Mouse (Mus musculus): ENCODE data around the gene Magi2. TPM values are rescaled to one million over a fixed set of nuclear protein-coding genes. Genes with fewer than 3 reads are reported as not detected.
A peak's percentile ranks its signal among the peaks of the same experiment; 100 is the strongest.

The Magi2 gene
- polyA plus RNA-seq, 1 experiment from 2014 or later = 15.2 TPM

GRCm38 (mm10) chr5:19895893-19896292 lies 669.1 kb downstream of the Magi2 start:
- no peak overlapping the region for H3K4me3 ChIP-seq (ENCODE audit: low read length)
- H3K4me1 ChIP-seq (ENCODE audit: insufficient read depth, low read length) = no peaks in the 10 kb centered on the region
- H3K27me3 ChIP-seq (ENCODE audit: insufficient read depth, low read length) = no peaks in the 10 kb centered on the region
- no peak overlapping the region for H3K27ac ChIP-seq (ENCODE audit: low read length)
- H3K36me3 ChIP-seq (ENCODE audit: insufficient read depth, low read length) = no peaks in the 10 kb centered on the region
- ATAC-seq (ENCODE audit: low FRiP score, low TSS enrichment) = no peak
- no peak overlapping the region for H3K4me2 ChIP-seq (replicated peaks; ENCODE audit: low read depth, low read length)
- no peaks in the 10 kb centered on the region for H3K9me3 ChIP-seq (ENCODE audit: low read length)
- 74% methylated on average over 6 of the region's 6 CpGs for WGBS
- no peak overlapping the region for H3K9ac ChIP-seq (replicated peaks; ENCODE audit: low read length)

GRCm38 (mm10) chr5:19901625-19902024 lies 674.8 kb downstream of the Magi2 start:
- no peaks in the 10 kb centered on the region for H3K36me3 ChIP-seq (ENCODE audit: insufficient read depth, low read length)

GRCm38 (mm10) chr5:19906636-19907035 lies 679.8 kb downstream of the Magi2 start:
- H3K4me3 ChIP-seq (ENCODE audit: low read length) = no peak overlapping the region
- H3K27me3 ChIP-seq (ENCODE audit: insufficient read depth, low read length) = peaks cover 30% of the 10 kb centered on the region
- H3K36me3 ChIP-seq (ENCODE audit: insufficient read depth, low read length) = no peaks in the 10 kb centered on the region
- no peaks in the 10 kb centered on the region for H3K9me3 ChIP-seq (ENCODE audit: low read length)
- ATAC-seq (ENCODE audit: low FRiP score, low TSS enrichment) = no peak
- WGBS = 84% methylated on average over 4 of the region's 4 CpGs
- H3K4me2 ChIP-seq (replicated peaks; ENCODE audit: low read depth, low read length) = no peak overlapping the region
- no peak overlapping the region for H3K9ac ChIP-seq (replicated peaks; ENCODE audit: low read length)
- H3K27ac ChIP-seq (ENCODE audit: low read length) = no peak overlapping the region
- peaks cover 15% of the 10 kb centered on the region; the same call in 1 of the 2 replicates for H3K4me1 ChIP-seq (ENCODE audit: insufficient read depth, low read length)

More at GRCm38 (mm10) chr5:19901625-19902024, 674.8 kb downstream of the Magi2 start:
- Histone ChIP-seq H3K4me2 (replicated peaks; ENCODE audit: low read depth, low read length) (no peak overlapping the region), H3K27me3 (ENCODE audit: insufficient read depth, low read length) (peaks cover 3% of the 10 kb centered on the region; the same call in 1 of the 2 replicates), H3K9me3 (ENCODE audit: low read length) (no peaks in the 10 kb centered on the region), H3K27ac (ENCODE audit: low read length) (no peak overlapping the region), H3K4me3 (ENCODE audit: low read length) (no peak overlapping the region), H3K4me1 (ENCODE audit: insufficient read depth, low read length) (no peaks in the 10 kb centered on the region), H3K9ac (replicated peaks; ENCODE audit: low read length) (no peak overlapping the region)
- WGBS = 75% methylated on average over 8 of the region's 8 CpGs
- no peak for ATAC-seq (ENCODE audit: low FRiP score, low TSS enrichment)

- Histone ChIP-seq H3K4me2 (replicated peaks; ENCODE audit: low read depth, low read length) (peak overlapping the region; percentile 60), H3K9me3 (ENCODE audit: low read length) (no peaks in the 10 kb centered on the region), H3K27ac (ENCODE audit: low read length) (no peak overlapping the region), H3K36me3 (ENCODE audit: insufficient read depth, low read length) (no peaks in the 10 kb centered on the region), H3K9ac (replicated peaks; ENCODE audit: low read length) (peak overlapping the region; percentile 51), H3K4me3 (ENCODE audit: low read length) (peak overlapping the region; percentile 44), H3K4me1 (ENCODE audit: insufficient read depth, low read length) (peaks cover 15% of the 10 kb centered on the region; the same call in 1 of the 2 replicates), H3K27me3 (ENCODE audit: insufficient read depth, low read length) (peaks cover 30% of the 10 kb centered on the region)
- ATAC-seq (ENCODE audit: low FRiP score, low TSS enrichment) = peak; percentile 27; the same call in 1 of the 2 replicates
- WGBS = 5% methylated on average over 12 of the region's 12 CpGs
Observed at GRCm38 (mm10) chr5:19907381-19907982, 680.6 kb downstream of the Magi2 start.

GRCm38 (mm10) chr5:19907983-19908705 lies 681.3 kb downstream of the Magi2 start:
- peak; percentile 39; the same call in 1 of the 2 replicates for ATAC-seq (ENCODE audit: low FRiP score, low TSS enrichment)
- no peaks in the 10 kb centered on the region for H3K36me3 ChIP-seq (ENCODE audit: insufficient read depth, low read length)
- 5% methylated on average over 16 of the region's 16 CpGs for WGBS
- peak overlapping the region; percentile 51 for H3K9ac ChIP-seq (replicated peaks; ENCODE audit: low read length)
- peaks cover 30% of the 10 kb centered on the region for H3K27me3 ChIP-seq (ENCODE audit: insufficient read depth, low read length)
- peaks cover 15% of the 10 kb centered on the region; the same call in 1 of the 2 replicates for H3K4me1 ChIP-seq (ENCODE audit: insufficient read depth, low read length)
- no peaks in the 10 kb centered on the region for H3K9me3 ChIP-seq (ENCODE audit: low read length)
- peak overlapping the region; percentile 44 for H3K4me3 ChIP-seq (ENCODE audit: low read length)
- peak overlapping the region; percentile 60 for H3K4me2 ChIP-seq (replicated peaks; ENCODE audit: low read depth, low read length)
- H3K27ac ChIP-seq (ENCODE audit: low read length) = no peak overlapping the region

GRCm38 (mm10) chr5:19908706-19909060 lies 681.8 kb downstream of the Magi2 start:
- H3K4me3 ChIP-seq (ENCODE audit: low read length) = peak overlapping the region; percentile 44
- H3K9me3 ChIP-seq (ENCODE audit: low read length) = no peaks in the 10 kb centered on the region
- H3K36me3 ChIP-seq (ENCODE audit: insufficient read depth, low read length) = no peaks in the 10 kb centered on the region
- peaks cover 30% of the 10 kb centered on the region for H3K27me3 ChIP-seq (ENCODE audit: insufficient read depth, low read length)
- H3K27ac ChIP-seq (ENCODE audit: low read length) = no peak overlapping the region
- 0 out of 2 replicates have a peak overlapping the region, but pooled peaks have one; percentile 20 for H3K9ac ChIP-seq (replicated peaks; ENCODE audit: low read length)
- peak overlapping the region; percentile 60 for H3K4me2 ChIP-seq (replicated peaks; ENCODE audit: low read depth, low read length)
- no peak for ATAC-seq (ENCODE audit: low FRiP score, low TSS enrichment)
- WGBS = 1% methylated on average over 5 of the region's 5 CpGs
- H3K4me1 ChIP-seq (ENCODE audit: insufficient read depth, low read length) = peaks cover 15% of the 10 kb centered on the region; the same call in 1 of the 2 replicates

GRCm38 (mm10) chr5:19909071-19909470 lies 682.2 kb downstream of the Magi2 start:
- WGBS = 6% methylated on average over 11 of the region's 11 CpGs
- no peak for ATAC-seq (ENCODE audit: low FRiP score, low TSS enrichment)
- H3K27ac ChIP-seq (ENCODE audit: low read length) = no peak overlapping the region

GRCm38 (mm10) chr5:19909664-19910063 lies 682.8 kb downstream of the Magi2 start:
- no peak for ATAC-seq (ENCODE audit: low FRiP score, low TSS enrichment)
- Histone ChIP-seq H3K4me3 (ENCODE audit: low read length) (no peak overlapping the region), H3K27me3 (ENCODE audit: insufficient read depth, low read length) (peaks cover 30% of the 10 kb centered on the region), H3K4me1 (ENCODE audit: insufficient read depth, low read length) (peaks cover 15% of the 10 kb centered on the region; the same call in 1 of the 2 replicates), H3K4me2 (replicated peaks; ENCODE audit: low read depth, low read length) (no peak overlapping the region), H3K27ac (ENCODE audit: low read length) (no peak overlapping the region), H3K9me3 (ENCODE audit: low read length) (no peaks in the 10 kb centered on the region), H3K9ac (replicated peaks; ENCODE audit: low read length) (no peak overlapping the region), H3K36me3 (ENCODE audit: insufficient read depth, low read length) (no peaks in the 10 kb centered on the region)
- WGBS = 69% methylated on average over 7 of the region's 7 CpGs

More at GRCm38 (mm10) chr5:19909071-19909470, 682.2 kb downstream of the Magi2 start:
- H3K9me3 ChIP-seq (ENCODE audit: low read length) = no peaks in the 10 kb centered on the region
- H3K27me3 ChIP-seq (ENCODE audit: insufficient read depth, low read length) = peaks cover 30% of the 10 kb centered on the region
- peaks cover 15% of the 10 kb centered on the region; the same call in 1 of the 2 replicates for H3K4me1 ChIP-seq (ENCODE audit: insufficient read depth, low read length)
- 0 out of 2 replicates have a peak overlapping the region, but pooled peaks have one; percentile 20 for H3K9ac ChIP-seq (replicated peaks; ENCODE audit: low read length)
- H3K4me2 ChIP-seq (replicated peaks; ENCODE audit: low read depth, low read length) = peak overlapping the region; percentile 60
- H3K4me3 ChIP-seq (ENCODE audit: low read length) = peak overlapping the region; percentile 44
- no peaks in the 10 kb centered on the region for H3K36me3 ChIP-seq (ENCODE audit: insufficient read depth, low read length)

- no peak overlapping the region for H3K4me2 ChIP-seq (replicated peaks; ENCODE audit: low read depth, low read length)
- ATAC-seq (ENCODE audit: low FRiP score, low TSS enrichment) = no peak
Observed at GRCm38 (mm10) chr5:19932102-19932501, 705.3 kb downstream of the Magi2 start.

GRCm38 (mm10) chr5:19933190-19933589 lies 706.4 kb downstream of the Magi2 start:
- H3K4me3 ChIP-seq (ENCODE audit: low read length) = no peak overlapping the region

More at GRCm38 (mm10) chr5:19932102-19932501, 705.3 kb downstream of the Magi2 start:
- Histone ChIP-seq H3K27me3 (ENCODE audit: insufficient read depth, low read length) (no peaks in the 10 kb centered on the region), H3K9me3 (ENCODE audit: low read length) (no peaks in the 10 kb centered on the region), H3K36me3 (ENCODE audit: insufficient read depth, low read length) (no peaks in the 10 kb centered on the region), H3K4me3 (ENCODE audit: low read length) (no peak overlapping the region), H3K9ac (replicated peaks; ENCODE audit: low read length) (no peak overlapping the region), H3K4me1 (ENCODE audit: insufficient read depth, low read length) (no peaks in the 10 kb centered on the region), H3K27ac (ENCODE audit: low read length) (no peak overlapping the region)
- 88% methylated on average over 3 of the region's 3 CpGs for WGBS

More at GRCm38 (mm10) chr5:19933190-19933589, 706.4 kb downstream of the Magi2 start:
- H3K4me2 ChIP-seq (replicated peaks; ENCODE audit: low read depth, low read length) = no peak overlapping the region
- ATAC-seq (ENCODE audit: low FRiP score, low TSS enrichment) = peak; percentile 86; the same call in 1 of the 2 replicates
- H3K27ac ChIP-seq (ENCODE audit: low read length) = no peak overlapping the region
- WGBS = 64% methylated on average over 2 of the region's 2 CpGs
- H3K4me1 ChIP-seq (ENCODE audit: insufficient read depth, low read length) = no peaks in the 10 kb centered on the region
- no peak overlapping the region for H3K9ac ChIP-seq (replicated peaks; ENCODE audit: low read length)
- no peaks in the 10 kb centered on the region for H3K27me3 ChIP-seq (ENCODE audit: insufficient read depth, low read length)
- no peaks in the 10 kb centered on the region for H3K36me3 ChIP-seq (ENCODE audit: insufficient read depth, low read length)
- H3K9me3 ChIP-seq (ENCODE audit: low read length) = no peaks in the 10 kb centered on the region

Measured in kidney, embryonic 16.5 days (tissue).